Mouse (Mus musculus) lung, embryonic 15.5 days (tissue): ENCODE measurements at regions not wholly inside any gene's neighbourhood (a gene's known extent, or its start where the extent isn't known, plus 50 kb on each side); places are given as distances from the start of the nearest gene placed in this dataset.

Experiments used
- ATAC-seq: fragments of 200-750 bp; cut with Nextera tagmentation; 2 replicates; pipeline ENCODE4 v1.8.0; 2017; ENCODE audit warnings: moderate number of reproducible peaks, borderline replicate concordance; ENCODE audit not compliant: low FRiP score, low TSS enrichment; ENCODE audit errors: extremely low read depth
- H3K27ac ChIP-seq: fragments of 300-500 bp; sonication (generic); 2 replicates; pipeline ENCODE4 v1.5.1; 2015; ENCODE audit warnings: moderate library complexity, mild to moderate bottlenecking, inconsistent platforms
- H3K27me3 ChIP-seq: fragments of 300-500 bp; sonication (generic); 2 replicates; pipeline ENCODE4 v1.6.1; 2015; ENCODE audit warnings: inconsistent platforms
- H3K36me3 ChIP-seq: fragments of 300-500 bp; sonication (generic); 2 replicates; pipeline ENCODE4 v1.6.1; 2015; ENCODE audit warnings: inconsistent platforms
- H3K4me1 ChIP-seq: fragments of 300-500 bp; sonication (generic); 2 replicates; pipeline ENCODE4 v1.6.1; 2015; ENCODE audit warnings: inconsistent platforms
- H3K4me2 ChIP-seq: fragments of 300-500 bp; sonication (generic); 2 replicates; pipeline ENCODE4 v1.6.1; 2015; ENCODE audit warnings: inconsistent platforms, mild to moderate bottlenecking, moderate library complexity
- H3K4me3 ChIP-seq: fragments of 300-500 bp; sonication (generic); 2 replicates; pipeline ENCODE4 v1.5.1; 2015; ENCODE audit warnings: mild to moderate bottlenecking, inconsistent platforms
- H3K9ac ChIP-seq: fragments of 300-500 bp; sonication (generic); 2 replicates; pipeline ENCODE4 v1.6.1; 2015; ENCODE audit warnings: inconsistent platforms
- H3K9me3 ChIP-seq: fragments of 300-500 bp; sonication (generic); 2 replicates; pipeline ENCODE4 v1.6.1; 2016; ENCODE audit warnings: inconsistent platforms
- WGBS: fragments of 180-500 bp; shearing (Covaris S2); methylation state at CpG from one replicate; pipeline ENCODE4 v1.1.7; 2015; 5-methylcytosine and 5-hydroxymethylcytosine counted together

- Histone ChIP-seq H3K4me2 (no peak overlapping the region), H3K27me3 (no peaks in the 10 kb centered on the region), H3K4me1 (peaks cover 15% of the 10 kb centered on the region; the same call in 1 of the 2 replicates), H3K9ac (no peak overlapping the region), H3K27ac (no peak overlapping the region), H3K4me3 (no peak overlapping the region), H3K36me3 (no peaks in the 10 kb centered on the region), H3K9me3 (no peaks in the 10 kb centered on the region)
- 82% methylated on average over 8 of the region's 8 CpGs for WGBS
- no peak for ATAC-seq
Observed at GRCm38 (mm10) chr3:66514587-66514986, 217.9 kb upstream of the Veph1 start.

- ATAC-seq = no peak
- Histone ChIP-seq H3K4me1 (0 out of 2 replicates have a peak, but pooled peaks cover 7% of the 10 kb centered on the region), H3K36me3 (no peaks in the 10 kb centered on the region), H3K9me3 (no peaks in the 10 kb centered on the region), H3K27me3 (no peaks in the 10 kb centered on the region), H3K4me3 (no peak overlapping the region), H3K27ac (no peak overlapping the region), H3K4me2 (no peak overlapping the region), H3K9ac (no peak overlapping the region)
- WGBS = 94% methylated on average over 1 of the region's 1 CpGs
Observed at GRCm38 (mm10) chr3:66512408-66512807, 215.8 kb upstream of the Veph1 start.

GRCm38 (mm10) chr3:66510455-66510854 is 213.8 kb upstream of the Veph1 start:
- Histone ChIP-seq H3K36me3 (no peaks in the 10 kb centered on the region), H3K27me3 (no peaks in the 10 kb centered on the region), H3K4me3 (no peak overlapping the region), H3K4me1 (peaks cover 9% of the 10 kb centered on the region; the same call in 1 of the 2 replicates), H3K4me2 (no peak overlapping the region), H3K9ac (no peak overlapping the region), H3K27ac (no peak overlapping the region), H3K9me3 (no peaks in the 10 kb centered on the region)
- WGBS = 82% methylated on average over 4 of the region's 4 CpGs
- no peak for ATAC-seq

- H3K27ac ChIP-seq = no peak overlapping the region
- H3K36me3 ChIP-seq = no peaks in the 10 kb centered on the region
- no peaks in the 10 kb centered on the region for H3K9me3 ChIP-seq
- no peak overlapping the region for H3K9ac ChIP-seq
- no peak for ATAC-seq
- no peaks in the 10 kb centered on the region for H3K27me3 ChIP-seq
- H3K4me3 ChIP-seq = no peak overlapping the region
- H3K4me1 ChIP-seq = peaks cover 6% of the 10 kb centered on the region; the same call in 1 of the 2 replicates
- H3K4me2 ChIP-seq = no peak overlapping the region
Observed at GRCm38 (mm10) chr3:66506125-66506524, 209.5 kb upstream of the Veph1 start.

- H3K27ac ChIP-seq = no peak overlapping the region
- H3K9ac ChIP-seq = no peak overlapping the region
- no peak for ATAC-seq
- H3K27me3 ChIP-seq = no peaks in the 10 kb centered on the region
- H3K4me1 ChIP-seq = peaks cover 6% of the 10 kb centered on the region; the same call in 1 of the 2 replicates
- no peak overlapping the region for H3K4me3 ChIP-seq
- no peak overlapping the region for H3K4me2 ChIP-seq
- no peaks in the 10 kb centered on the region for H3K36me3 ChIP-seq
- WGBS = 61% methylated on average over 6 of the region's 6 CpGs
- no peaks in the 10 kb centered on the region for H3K9me3 ChIP-seq
Observed at GRCm38 (mm10) chr3:66505476-66506076, 208.9 kb upstream of the Veph1 start.

GRCm38 (mm10) chr3:66504717-66505116 is 208.1 kb upstream of the Veph1 start:
- Histone ChIP-seq H3K9me3 (no peaks in the 10 kb centered on the region), H3K4me2 (no peak overlapping the region), H3K4me3 (no peak overlapping the region), H3K27me3 (no peaks in the 10 kb centered on the region), H3K4me1 (peaks cover 6% of the 10 kb centered on the region; the same call in 1 of the 2 replicates), H3K9ac (no peak overlapping the region), H3K36me3 (no peaks in the 10 kb centered on the region), H3K27ac (0 out of 2 replicates have a peak overlapping the region, but pooled peaks have one; percentile 6)
- WGBS = 75% methylated on average over 6 of the region's 6 CpGs
- ATAC-seq = 0 out of 2 replicates have a peak, but pooled peaks have one; percentile 19

- no peak for ATAC-seq
- WGBS = 76% methylated on average over 3 of the region's 3 CpGs
- Histone ChIP-seq H3K27me3 (no peaks in the 10 kb centered on the region), H3K9ac (no peak overlapping the region), H3K27ac (no peak overlapping the region), H3K4me3 (no peak overlapping the region), H3K4me2 (no peak overlapping the region), H3K4me1 (peaks cover 6% of the 10 kb centered on the region; the same call in 1 of the 2 replicates), H3K36me3 (no peaks in the 10 kb centered on the region), H3K9me3 (no peaks in the 10 kb centered on the region)
Observed at GRCm38 (mm10) chr3:66503615-66504014, 207.0 kb upstream of the Veph1 start.

- H3K4me2 ChIP-seq = no peak overlapping the region
- H3K4me1 ChIP-seq = peaks cover 6% of the 10 kb centered on the region; the same call in 1 of the 2 replicates
- H3K9ac ChIP-seq = no peak overlapping the region
- 72% methylated on average over 4 of the region's 4 CpGs for WGBS
- no peak overlapping the region for H3K4me3 ChIP-seq
- H3K27me3 ChIP-seq = no peaks in the 10 kb centered on the region
- H3K9me3 ChIP-seq = no peaks in the 10 kb centered on the region
- H3K27ac ChIP-seq = no peak overlapping the region
- no peaks in the 10 kb centered on the region for H3K36me3 ChIP-seq
- no peak for ATAC-seq
Observed at GRCm38 (mm10) chr3:66501865-66502264, 205.2 kb upstream of the Veph1 start.

- H3K27me3 ChIP-seq = no peaks in the 10 kb centered on the region
- no peak overlapping the region for H3K4me3 ChIP-seq
- no peak for ATAC-seq
- no peaks in the 10 kb centered on the region for H3K9me3 ChIP-seq
- no peaks in the 10 kb centered on the region for H3K36me3 ChIP-seq
- H3K27ac ChIP-seq = no peak overlapping the region
- no peak overlapping the region for H3K9ac ChIP-seq
- no peak overlapping the region for H3K4me2 ChIP-seq
- WGBS = 56% methylated on average over 2 of the region's 2 CpGs
- H3K4me1 ChIP-seq = no peaks in the 10 kb centered on the region
Observed at GRCm38 (mm10) chr3:66494442-66495113, 197.9 kb upstream of the Veph1 start.

GRCm38 (mm10) chr3:66490696-66491357 is 194.2 kb upstream of the Veph1 start:
- no peak overlapping the region for H3K27ac ChIP-seq
- no peak overlapping the region for H3K4me2 ChIP-seq
- no peak overlapping the region for H3K4me3 ChIP-seq
- no peaks in the 10 kb centered on the region for H3K4me1 ChIP-seq
- no peaks in the 10 kb centered on the region for H3K9me3 ChIP-seq
- H3K36me3 ChIP-seq = no peaks in the 10 kb centered on the region
- 53% methylated on average over 6 of the region's 6 CpGs for WGBS
- no peaks in the 10 kb centered on the region for H3K27me3 ChIP-seq
- no peak for ATAC-seq
- no peak overlapping the region for H3K9ac ChIP-seq

- no peaks in the 10 kb centered on the region for H3K9me3 ChIP-seq
- no peak overlapping the region for H3K27ac ChIP-seq
- no peak overlapping the region for H3K9ac ChIP-seq
- 75% methylated on average over 7 of the region's 7 CpGs for WGBS
- no peak overlapping the region for H3K4me3 ChIP-seq
- H3K4me2 ChIP-seq = no peak overlapping the region
- no peaks in the 10 kb centered on the region for H3K27me3 ChIP-seq
- no peaks in the 10 kb centered on the region for H3K36me3 ChIP-seq
- no peaks in the 10 kb centered on the region for H3K4me1 ChIP-seq
- ATAC-seq = no peak
Observed at GRCm38 (mm10) chr3:66488724-66489123, 192.1 kb upstream of the Veph1 start.

- H3K4me2 ChIP-seq = no peak overlapping the region
- H3K4me1 ChIP-seq = no peaks in the 10 kb centered on the region
- no peaks in the 10 kb centered on the region for H3K9me3 ChIP-seq
Observed at GRCm38 (mm10) chr3:66486658-66487057, 190.0 kb upstream of the Veph1 start.

More at GRCm38 (mm10) chr3:66486658-66487057, 190.0 kb upstream of the Veph1 start:
- Histone ChIP-seq H3K36me3 (no peaks in the 10 kb centered on the region), H3K9ac (no peak overlapping the region), H3K4me3 (no peak overlapping the region), H3K27me3 (no peaks in the 10 kb centered on the region), H3K27ac (no peak overlapping the region)
- no peak for ATAC-seq
